Mouse (Mus musculus) kidney, postnatal 25 days (tissue): Measurements from ENCODE around the gene Phospho2.
"Not testable (repeated sequence)": the region's sequence is repeated elsewhere in the genome, so short reads cannot be mapped to it uniquely, and the experiment has no call there.

ENCODE experiments used
- DNase-seq, 2 experiments: peaks; one replicate each; pipeline ENCODE4 v3.0.0; 2021; ENCODE audit warnings: mixed read lengths in 2 of 2

Phospho2 gene

DNA sequence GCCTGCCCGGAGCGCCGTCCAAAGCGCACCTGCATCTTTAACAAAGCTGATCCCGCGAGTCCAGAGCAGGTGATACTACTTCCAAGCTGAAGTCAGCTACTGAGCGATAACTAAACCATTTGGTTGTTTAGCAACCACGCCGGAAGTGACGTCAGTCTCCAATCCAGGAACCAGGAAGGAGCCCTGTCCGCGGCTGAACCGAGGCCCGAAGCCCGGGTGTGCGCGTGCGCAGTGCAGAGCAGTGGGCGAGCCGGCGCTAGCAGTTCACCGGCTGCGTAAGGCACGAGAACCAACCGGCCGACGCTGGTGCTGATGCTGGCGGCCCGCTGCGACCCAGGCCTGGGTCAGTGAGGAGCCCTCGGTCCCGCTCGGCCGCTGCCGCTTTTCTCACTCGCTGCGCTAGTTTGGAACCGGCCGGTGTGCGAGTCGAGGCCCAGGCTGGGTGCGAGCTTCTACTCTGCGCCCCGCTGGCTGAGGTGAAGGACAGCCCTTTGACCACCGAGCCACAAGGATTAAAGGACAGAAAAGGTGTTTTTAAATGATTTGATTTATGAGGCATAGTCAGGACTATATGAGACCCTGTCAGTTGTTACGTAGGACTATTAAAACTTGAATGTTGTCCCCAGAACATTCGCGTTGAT, at the start of gene Phospho2, which contains the start of gene Ccdc173:
Phospho2 (plus strand) TSS at position 195 of the 641 bp plus-strand sequence.
Ccdc173 (minus strand) TSS at position 147 of the 641 bp plus-strand sequence.
- peak; percentile 99 to 100 for DNase-seq

DNA sequence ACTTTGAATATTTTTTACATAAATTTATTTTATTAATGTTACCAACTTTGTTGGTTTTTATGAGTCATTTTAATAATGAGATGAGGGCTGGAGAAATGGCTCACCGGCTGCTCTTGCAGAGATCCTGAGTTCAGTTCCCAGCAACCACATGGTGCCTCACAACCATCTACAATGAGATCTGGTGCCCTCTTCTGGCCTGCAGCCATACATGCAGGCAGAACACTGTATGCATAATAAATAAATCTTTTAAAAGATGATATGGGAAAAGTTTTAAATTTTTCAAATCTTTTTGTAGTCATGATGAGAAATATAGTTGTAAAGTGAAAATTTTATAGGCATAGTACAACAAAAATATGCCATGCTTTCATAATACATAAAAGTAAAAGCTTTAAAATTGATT, 44.3 kb upstream of the Phospho2 start:
- DNase-seq, result no peak

DNA sequence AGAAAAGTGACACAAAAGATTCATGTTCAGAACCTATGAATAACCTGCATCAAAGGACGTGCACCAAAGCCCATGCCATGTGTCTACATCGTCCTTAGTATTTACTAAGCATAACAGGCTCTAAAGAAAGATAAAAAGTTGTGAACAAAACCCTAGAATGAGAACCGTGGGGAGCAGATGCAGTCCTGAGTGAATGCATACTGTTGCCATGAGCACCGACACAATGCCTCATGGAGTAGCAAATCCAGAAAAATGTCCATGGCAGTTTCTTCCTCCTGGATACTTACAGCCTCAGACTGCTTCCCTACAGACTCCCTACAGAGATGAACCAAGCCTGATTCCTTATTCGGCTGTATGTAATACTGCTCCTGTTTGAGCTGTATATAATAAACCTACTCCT, 28.4 kb upstream of the Phospho2 start:
- DNase-seq, result no peak

DNA sequence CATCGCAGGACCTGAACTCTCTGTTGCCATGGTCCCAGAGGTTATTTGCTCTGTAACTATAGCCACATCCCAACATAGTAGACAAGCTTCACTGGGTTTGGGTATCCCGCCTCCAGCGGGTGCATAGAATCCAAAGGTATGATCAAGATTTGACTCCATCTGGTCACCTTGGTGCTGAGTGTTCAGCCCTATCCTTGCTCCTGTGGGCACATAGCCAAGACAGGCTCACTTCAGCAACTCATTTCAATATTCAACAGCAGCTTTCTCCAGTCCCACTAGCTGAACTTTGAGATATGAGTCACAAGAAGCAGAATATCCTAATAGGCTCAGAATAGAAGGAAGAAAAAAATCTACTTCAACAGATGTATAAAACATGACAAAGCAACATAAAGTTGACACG, 26.1 kb upstream of the Phospho2 start:
- peak; percentile 30 to 45 for DNase-seq

DNA sequence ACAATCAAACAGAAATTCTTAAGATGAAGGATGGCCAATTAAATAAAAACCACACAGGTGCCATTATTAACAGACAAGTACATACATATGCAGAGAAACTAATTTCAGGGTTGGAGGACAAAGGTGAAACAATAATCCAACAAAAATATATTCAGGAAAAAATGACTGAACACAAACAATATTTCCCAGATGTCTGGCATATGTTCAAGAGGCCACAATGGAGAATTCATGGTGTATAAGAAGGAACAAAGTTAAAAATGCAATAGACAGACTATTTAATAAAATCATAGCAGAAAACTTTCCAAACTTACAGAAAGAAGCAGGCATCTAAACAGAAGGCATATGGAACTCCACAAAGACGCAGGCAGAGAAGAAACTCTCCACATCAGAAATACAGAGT, 24.7 kb upstream of the Phospho2 start:
- DNase-seq, result no peak

DNA sequence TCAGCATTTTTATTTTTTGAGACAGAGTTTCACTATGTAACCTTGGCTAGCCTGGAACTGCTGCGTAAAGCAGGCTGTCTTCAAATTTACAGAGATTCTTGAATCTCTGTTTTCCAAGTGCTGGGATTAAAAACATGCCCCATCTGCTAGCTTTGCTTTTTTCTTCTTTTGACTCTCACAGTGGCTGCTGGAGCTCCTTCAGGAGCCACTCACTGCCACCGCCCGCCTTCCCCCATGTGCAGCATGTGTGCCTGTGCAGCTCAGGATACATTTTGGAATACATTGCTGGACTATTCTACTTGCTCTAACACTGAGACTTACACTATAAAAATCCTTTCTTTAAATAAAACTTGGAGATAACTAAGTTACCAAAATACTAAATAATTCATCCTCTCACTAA, 16.1 kb upstream of the Phospho2 start:
- no peak for DNase-seq

DNA sequence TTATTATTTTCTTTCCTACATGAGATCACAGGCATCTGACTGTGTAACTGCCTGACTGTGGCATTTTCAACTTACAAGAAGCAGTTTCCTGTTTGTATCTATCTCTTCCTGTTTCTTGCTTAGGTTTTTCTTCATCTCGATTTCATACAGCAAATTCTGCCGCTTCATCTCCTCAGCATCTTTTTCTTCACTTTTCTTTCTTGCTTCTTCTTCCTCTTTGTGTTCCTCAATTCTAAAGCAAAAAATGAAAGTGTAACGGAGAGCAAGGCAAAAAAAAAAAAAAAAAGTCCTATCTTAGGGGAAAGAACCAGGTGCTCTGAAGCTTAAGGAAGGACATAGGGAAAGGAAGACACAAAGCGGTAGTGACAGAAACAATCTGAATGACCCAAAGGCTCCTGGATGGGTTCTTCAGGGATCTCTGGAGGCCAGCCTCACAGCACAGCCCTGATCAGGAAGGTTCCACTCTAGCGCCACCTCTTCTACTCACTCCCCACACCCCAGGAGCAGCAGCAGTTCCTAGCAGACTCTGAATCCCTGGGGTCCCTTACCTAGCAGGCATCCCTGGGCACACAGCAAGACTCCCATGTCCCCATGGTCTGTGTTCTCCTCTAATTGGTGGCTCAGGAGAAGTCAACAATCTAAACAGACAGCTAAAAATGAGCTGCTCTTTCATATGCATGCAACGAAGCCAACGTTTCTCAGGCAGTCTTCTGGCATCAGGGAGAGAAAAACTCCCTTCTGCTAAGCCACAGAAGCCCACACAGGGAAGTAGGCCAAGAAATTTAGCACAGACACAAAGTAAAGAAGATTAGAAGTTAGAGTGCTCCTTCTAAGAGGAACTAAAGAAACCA, 11.2 kb upstream of the Phospho2 start:
- DNase-seq, result no peak

DNA sequence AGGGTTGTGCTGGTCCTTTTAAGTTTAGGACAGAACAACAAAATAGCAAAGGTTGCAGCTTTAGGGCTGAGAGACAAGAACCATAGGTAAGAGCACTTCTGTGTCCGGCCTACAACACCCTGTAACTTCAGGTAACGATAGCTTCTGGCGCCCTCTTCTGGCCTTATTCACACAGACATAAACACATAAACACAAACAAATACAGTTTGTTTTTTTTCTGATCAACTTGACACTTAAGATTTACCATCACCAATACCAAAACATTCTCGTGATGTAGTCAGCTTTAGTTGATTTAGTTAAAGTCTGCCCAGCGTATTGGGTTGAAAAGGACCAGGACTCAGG, 10.6 kb upstream of the Phospho2 start:
- DNase-seq, result peak in 1 of 2 experiments; percentile 74

DNA sequence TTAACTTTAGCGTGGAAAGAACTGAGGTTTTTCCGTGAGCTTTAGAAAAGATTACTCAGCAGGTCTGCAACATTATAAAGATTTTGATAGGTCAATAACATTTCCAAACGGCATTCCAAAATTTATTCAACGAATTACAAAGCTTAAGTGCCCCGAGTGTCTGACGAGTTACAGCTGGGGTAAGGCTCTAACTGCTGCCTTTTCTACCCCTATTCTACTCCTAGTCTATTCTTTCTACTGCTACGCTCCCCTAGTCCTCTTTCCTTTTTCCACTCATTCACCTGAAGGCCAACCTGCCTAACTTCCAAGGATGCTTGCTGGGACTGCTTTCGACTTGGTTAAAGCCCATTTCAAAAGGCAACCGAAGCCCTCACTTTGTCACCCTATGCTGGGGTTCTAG, 449 bp upstream of the Phospho2 start:
- DNase-seq, result no peak

DNA sequence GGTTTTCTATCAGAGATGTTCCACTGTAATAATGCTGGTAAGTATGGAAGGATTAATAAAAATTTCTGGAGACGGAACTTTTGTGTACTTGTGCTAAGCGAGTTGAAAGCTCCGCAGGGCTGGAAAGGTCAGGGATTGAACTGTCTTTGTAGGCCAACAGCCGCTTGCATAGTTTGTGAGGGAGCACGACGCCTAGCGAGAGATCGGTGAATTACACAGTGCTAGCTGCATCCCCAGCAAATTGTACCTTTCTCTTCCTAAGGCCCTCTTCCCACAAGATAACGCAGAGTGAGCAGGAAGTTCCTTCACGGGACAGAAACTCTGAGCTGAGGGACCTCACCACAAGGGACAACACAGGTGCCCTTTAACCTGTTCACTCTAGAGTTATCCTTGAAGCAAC, 862 bp downstream of the Phospho2 start:
- DNase-seq, result peak; percentile 90 to 94

DNA sequence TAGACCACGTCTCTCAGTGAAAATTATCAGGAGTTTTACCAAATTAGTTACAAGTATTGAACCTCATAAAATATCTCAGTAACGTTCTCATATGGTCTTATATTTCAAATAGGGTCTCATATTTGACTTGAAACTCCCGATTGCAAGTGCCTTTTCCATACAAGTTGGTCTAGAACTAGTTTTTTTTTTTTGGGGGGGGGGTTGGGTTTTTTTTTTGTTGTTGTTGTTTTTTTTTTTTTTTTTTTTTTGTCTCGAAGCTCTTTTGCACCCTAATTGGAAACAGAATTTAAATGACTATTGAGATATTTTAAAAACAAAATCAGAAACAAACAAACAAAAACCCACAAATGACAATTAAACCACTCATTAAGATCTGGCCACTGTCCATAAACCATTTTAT, 1.3 kb downstream of the Phospho2 start:
- no peak for DNase-seq

DNA sequence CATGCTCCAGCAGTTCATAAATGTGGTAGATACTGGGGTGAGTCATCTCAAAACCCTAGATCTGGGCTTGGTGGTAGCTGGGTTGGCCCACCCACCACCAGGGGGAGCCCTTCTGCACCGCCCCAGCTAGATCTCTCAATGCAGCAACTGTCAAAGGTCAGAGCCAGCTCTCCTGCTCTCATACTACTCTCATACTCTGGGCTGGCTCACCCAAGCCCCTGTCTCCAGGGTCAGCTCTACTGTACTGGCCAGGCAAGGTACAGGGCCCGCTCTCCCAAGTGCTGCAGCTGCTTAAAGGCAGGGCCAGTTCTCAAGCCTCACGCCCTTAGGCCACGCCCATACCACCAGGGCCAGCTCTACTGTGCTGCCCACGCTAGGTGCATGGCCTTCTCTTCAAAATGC, 13.5 kb downstream of the Phospho2 start:
- peak; percentile 78 to 79 for DNase-seq

DNA sequence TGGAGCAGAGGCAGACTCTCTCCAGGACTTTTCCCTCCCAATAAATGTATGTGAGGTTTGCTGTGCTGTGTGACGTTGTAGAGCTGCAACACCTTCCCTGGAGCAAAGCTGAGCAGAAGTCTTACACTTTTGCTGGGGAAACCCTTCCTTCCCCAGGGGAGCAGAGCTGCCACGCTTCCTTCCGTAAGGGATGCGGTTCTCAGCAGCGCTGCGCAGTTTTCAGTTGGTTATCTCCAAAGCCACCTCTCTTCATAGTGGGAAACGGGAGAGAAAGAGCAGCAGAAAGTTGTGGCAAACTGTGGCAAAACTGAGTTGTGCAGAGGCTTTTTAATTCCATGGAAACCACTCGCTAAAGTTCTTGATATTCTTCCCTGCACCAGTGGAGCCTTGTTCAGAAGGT, 14.3 kb downstream of the Phospho2 start:
- DNase-seq, result no peak

DNA sequence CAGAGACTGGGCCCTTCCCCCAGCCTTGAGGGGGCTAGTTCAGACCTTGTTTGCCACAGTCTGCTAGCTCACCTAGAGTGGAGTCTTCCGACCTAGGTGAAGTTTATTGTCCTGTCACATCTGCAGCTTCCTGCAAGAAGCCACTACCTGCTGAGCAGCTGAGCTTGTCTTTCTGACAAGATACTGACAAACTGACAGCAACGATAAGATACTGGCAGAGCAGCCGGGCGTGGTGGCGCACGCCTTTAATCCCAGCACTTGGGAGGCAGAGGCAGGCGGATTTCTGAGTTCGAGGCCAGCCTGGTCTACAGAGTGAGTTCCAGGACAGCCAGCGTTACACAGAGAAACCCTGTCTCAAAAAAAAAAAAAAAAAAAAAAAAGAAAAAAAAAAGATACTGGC, 15.2 kb downstream of the Phospho2 start:
- DNase-seq, result not testable (repeated sequence)

DNA sequence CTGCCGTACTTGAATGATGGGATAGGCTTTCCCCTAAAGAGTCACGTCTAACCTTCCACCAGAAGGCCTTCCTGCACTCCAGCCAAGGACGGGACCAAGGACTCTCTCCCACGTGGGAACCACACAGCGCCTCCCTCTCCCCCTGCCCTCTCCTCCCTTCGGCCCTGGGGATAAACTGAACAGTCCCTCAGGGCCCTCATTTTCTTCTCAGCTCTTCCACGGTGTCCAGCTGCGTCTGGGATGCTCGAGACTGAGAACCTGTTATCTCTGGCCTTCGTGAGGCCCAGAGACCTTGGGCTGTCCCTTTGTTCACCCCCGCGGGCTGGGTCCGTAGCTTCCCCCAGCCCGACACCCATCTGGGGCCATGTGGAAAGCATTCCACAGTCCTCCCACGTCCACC, 20.7 kb downstream of the Phospho2 start:
- DNase-seq, result no peak

DNA sequence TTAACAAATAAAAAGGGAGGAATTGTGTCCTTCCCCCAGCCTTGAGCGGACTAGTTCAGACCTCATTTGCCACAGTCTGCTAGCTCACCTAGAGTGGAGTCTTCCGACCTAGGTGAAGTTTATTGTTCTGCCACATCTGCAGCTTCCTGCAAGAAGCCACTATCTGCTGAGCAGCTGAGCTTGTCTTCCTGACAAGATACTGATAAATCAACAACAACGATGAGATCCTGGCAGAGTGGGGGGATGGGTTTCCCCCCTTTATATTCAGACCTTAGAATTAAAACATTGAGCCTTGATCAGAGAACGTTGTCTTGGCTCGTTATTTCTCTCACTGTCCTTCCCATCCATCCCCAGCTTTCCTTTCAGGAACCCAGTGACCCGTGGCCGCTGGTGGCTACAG, 21.9 kb downstream of the Phospho2 start:
- DNase-seq, result not testable (repeated sequence)

DNA sequence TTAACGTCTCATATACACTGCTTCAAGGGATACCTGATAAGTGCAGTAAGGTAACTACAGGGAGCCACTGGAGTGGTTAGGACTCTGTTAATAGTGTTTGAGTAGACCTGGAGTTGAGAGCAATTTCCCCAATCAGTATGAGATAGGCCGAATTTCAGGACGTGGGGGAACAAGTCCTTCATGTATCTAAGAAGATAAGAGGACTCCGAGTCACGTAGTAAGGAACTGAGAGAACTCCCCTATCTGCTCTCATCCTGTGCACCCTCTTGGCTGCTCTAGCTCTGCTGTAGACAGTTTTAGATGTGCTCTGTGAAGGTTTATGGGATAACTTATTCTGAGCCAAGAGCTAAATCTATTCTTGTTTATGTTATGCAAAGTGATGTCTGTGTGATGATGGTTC, 27.2 kb downstream of the Phospho2 start:
- DNase-seq, result no peak

DNA sequence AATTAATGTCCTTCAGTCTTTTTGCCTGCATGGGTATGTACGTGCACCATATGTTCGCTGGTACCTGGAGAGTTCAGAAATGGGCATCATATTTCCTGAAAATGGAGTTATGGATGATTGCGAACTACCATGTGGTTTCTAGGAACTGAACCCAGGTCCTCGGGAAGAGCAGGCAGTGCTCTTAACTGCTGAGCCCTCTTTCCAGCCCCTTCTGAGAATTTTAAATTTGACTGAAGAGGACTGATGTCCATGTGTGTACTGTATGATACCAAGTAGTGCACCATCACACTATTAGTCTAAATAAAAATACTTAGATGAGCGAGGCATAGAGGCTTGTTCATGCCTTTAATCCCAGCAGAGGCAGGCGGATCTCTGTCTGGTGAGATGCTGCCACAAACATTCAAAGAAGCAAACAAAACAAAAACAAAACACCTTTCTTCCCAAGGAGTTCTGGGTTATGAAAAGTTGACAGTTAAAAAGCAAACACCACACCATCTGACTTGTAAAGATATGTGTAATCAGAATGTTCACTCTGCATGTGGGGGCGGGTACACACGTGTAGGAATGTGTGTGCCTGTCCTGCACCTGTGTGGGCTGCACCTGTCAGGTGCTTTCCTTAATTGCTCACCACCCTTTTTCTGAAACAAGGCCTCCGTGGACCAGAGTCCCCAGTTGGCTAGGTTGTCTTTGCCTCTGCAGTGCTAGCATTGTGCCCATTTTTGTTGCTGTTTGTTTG, 29.1 kb downstream of the Phospho2 start:
- DNase-seq, result no peak

DNA sequence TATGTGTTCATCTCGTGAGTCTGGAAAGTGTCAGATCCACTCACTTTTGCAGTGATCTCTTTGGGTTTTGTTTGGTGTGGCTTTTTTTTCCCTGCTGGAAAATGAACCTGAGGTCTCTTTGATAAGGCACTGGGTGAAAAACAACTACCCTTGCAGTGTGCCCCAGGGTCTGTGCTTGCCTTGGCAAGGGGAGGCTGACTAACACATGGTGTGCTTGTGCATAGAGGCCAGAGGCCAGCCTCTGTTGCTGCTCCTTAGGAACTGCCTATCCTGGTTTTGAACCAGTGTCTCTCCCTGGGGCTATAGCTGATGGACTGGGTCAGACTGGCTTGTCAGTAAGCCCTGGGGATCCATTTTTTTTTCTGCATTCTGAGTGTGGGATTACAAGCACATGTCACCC, 30.8 kb downstream of the Phospho2 start:
- DNase-seq, result no peak

DNA sequence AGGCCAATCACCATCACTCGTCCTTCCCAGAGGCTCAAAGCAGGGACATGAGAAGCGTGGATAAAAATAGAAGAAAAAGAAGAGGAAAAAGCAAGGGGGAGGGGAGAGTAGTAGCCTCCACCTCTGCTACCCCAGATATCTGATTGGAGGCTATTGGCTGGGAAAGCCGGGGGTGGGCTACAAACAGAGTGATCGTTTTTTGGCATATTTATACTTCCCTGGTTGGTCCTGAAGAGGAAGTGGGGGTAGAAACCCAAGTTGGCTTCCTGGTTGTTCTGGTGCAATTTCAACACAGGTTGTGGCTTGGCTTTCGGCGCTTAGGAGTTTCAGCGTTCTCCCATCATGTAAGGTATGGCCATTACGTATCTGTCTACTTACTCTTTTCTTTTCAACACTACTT, 32.3 kb downstream of the Phospho2 start, which contains the start of gene Klhl23:
Klhl23 (plus strand) TSS at position 234 of the 400 bp plus-strand sequence.
- no peak for DNase-seq

DNA sequence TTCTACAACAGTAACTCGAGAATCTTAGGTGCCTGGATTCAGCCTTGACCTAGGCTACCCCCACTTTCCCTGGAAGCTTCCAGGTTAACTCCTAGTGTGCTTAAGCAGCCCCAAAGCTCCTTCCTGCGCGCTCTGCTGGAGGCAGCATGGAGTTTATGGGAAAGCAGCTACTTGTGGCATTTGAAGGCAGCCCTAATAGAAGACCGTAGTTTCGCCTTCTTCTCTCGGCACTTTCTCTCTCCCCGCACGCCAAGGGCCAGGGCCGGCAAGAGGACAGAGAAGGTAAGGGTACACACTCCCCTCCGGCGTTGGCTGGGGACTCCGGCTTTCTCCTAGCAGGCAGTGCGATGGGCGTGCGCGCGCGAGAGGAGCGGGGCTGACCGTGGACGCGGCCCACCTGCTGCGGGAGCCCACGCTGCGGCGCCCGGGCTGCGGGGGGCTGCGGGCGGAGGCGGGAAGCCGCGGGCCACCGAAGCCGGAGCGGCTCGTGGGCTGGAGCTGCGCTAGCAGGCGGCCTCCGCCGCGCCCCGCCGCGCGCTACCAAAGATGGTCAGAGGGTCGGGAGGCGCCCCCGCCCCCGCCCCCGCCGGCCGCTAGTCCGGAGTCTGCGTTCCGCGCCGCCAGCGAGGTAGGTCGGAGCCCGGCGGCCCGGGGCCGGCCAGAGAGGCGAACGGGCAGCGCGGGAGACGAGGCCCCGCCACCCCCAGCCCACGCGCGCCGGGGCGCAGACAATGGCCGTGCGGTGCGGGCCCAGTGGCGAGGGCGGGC, 33.1 kb downstream of the Phospho2 start:
- peak; percentile 19 to 57 for DNase-seq

DNA sequence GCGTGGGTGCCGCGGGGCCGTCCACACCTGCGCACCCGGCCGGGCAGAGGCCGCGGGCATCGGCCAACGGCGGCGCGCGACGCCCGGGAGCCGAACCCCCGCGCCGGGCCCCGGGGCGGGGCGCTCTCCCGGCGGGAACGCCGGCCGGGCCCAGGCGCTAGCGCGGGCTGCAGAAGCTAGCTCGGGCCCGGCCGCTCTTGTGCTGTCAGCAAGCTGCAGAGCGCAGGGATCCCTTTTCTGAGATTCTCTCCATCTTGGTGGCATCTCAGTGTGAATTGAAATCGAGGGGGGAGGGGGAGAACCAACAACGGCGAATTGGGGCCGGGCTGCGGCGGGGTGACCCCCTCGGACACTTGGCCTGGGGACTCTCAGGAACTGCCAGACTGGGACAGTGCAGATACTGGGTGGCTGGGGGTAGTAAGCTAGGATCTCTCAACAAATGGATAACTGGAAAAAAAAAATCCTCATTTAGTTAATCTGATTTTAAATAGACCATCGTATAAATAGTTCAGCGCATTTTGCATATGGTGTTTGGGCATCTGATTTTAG, 33.8 kb downstream of the Phospho2 start:
- peak; percentile 25 to 40 for DNase-seq
